Mouse (Mus musculus): ENCODE results near the gene Kcnq5. TPM values are rescaled to one million over a fixed set of nuclear protein-coding genes. Genes with fewer than 3 reads are reported as not detected.
A peak's percentile ranks its signal among the peaks of the same experiment; 100 is the strongest.

The Kcnq5 gene
- polyA plus RNA-seq (2014; fragmentation: Nextera tagmentation; extraction: Ambion mirVana) = 2.6 and 2.8 TPM in 2 replicates

GRCm38 (mm10) chr1:21961251-21962082 is at the start of gene Kcnq5:
Gene Kcnq5, minus strand, starts transcription at chr1:21961942.
- peak within 1 kb of the TSS; percentile 98 for H3K4me2 ChIP-seq (replicated peaks)
- DNase-seq (ENCODE audit: low spot score) (peak; percentile 59), ATAC-seq (ENCODE audit: low FRiP score) (peak; percentile 85)
- peaks cover 9% of the 10 kb centered on the region; the same call in 1 of the 2 replicates for H3K4me1 ChIP-seq (replicated peaks; ENCODE audit: control insufficient read depth, insufficient read depth, low read length)
- H3K27me3 ChIP-seq (ENCODE audit: control insufficient read depth, insufficient read depth, low read length) = peaks cover 5% of the 10 kb centered on the region; the same call in 1 of the 2 replicates
- H3K4me3 ChIP-seq (replicated peaks; ENCODE audit: low read length) = peak within 1 kb of the TSS; percentile 72
- no peaks in the 10 kb centered on the region for H3K9me3 ChIP-seq (ENCODE audit: control insufficient read depth, low read length)
- peak within 1 kb of the TSS; percentile 32; the same call in 1 of the 2 replicates for H3K27ac ChIP-seq
- H3K36me3 ChIP-seq (replicated peaks; ENCODE audit: control insufficient read depth, insufficient read depth) = no peaks in the 10 kb centered on the region
- peak within 1 kb of the TSS; percentile 74 for H3K9ac ChIP-seq
- WGBS = under 1% methylated on average over 80 of the region's 89 CpGs

- H3K36me3 ChIP-seq (replicated peaks; ENCODE audit: control insufficient read depth, insufficient read depth) = no peaks in the 10 kb centered on the region
- DNase-seq (ENCODE audit: low spot score) (no peak), ATAC-seq (ENCODE audit: low FRiP score) (no peak)
- no peaks in the 10 kb centered on the region for H3K9me3 ChIP-seq (ENCODE audit: control insufficient read depth, low read length)
- H3K27ac ChIP-seq = no peak overlapping the region
- H3K4me1 ChIP-seq (replicated peaks; ENCODE audit: control insufficient read depth, insufficient read depth, low read length) = no peaks in the 10 kb centered on the region
- H3K27me3 ChIP-seq (ENCODE audit: control insufficient read depth, insufficient read depth, low read length) = no peaks in the 10 kb centered on the region
- no peak overlapping the region for H3K9ac ChIP-seq
- no peak overlapping the region for H3K4me3 ChIP-seq (replicated peaks; ENCODE audit: low read length)
- no peak overlapping the region for H3K4me2 ChIP-seq (replicated peaks)
These were observed 18.0 kb upstream of the Kcnq5 start for GRCm38 (mm10) chr1:21979755-21980154.

GRCm38 (mm10) chr1:21979292-21979691 is 17.6 kb upstream of the Kcnq5 start:
- no peak overlapping the region for H3K27ac ChIP-seq
- WGBS = 83% methylated on average over 1 of the region's 1 CpGs
- H3K27me3 ChIP-seq (ENCODE audit: control insufficient read depth, insufficient read depth, low read length) = no peaks in the 10 kb centered on the region
- H3K9ac ChIP-seq = no peak overlapping the region
- no peak overlapping the region for H3K4me2 ChIP-seq (replicated peaks)
- no peaks in the 10 kb centered on the region for H3K4me1 ChIP-seq (replicated peaks; ENCODE audit: control insufficient read depth, insufficient read depth, low read length)
- H3K4me3 ChIP-seq (replicated peaks; ENCODE audit: low read length) = no peak overlapping the region
- DNase-seq (ENCODE audit: low spot score) = no peak
- H3K36me3 ChIP-seq (replicated peaks; ENCODE audit: control insufficient read depth, insufficient read depth) = no peaks in the 10 kb centered on the region
- no peak for ATAC-seq (ENCODE audit: low FRiP score)
- H3K9me3 ChIP-seq (ENCODE audit: control insufficient read depth, low read length) = no peaks in the 10 kb centered on the region

GRCm38 (mm10) chr1:21974040-21974439 is 12.3 kb upstream of the Kcnq5 start:
- WGBS = 92% methylated on average over 3 of the region's 3 CpGs

GRCm38 (mm10) chr1:21967139-21967538 is 5.4 kb upstream of the Kcnq5 start:
- H3K4me2 ChIP-seq (replicated peaks) = no peak overlapping the region
- H3K9me3 ChIP-seq (ENCODE audit: control insufficient read depth, low read length) = no peaks in the 10 kb centered on the region
- H3K4me3 ChIP-seq (replicated peaks; ENCODE audit: low read length) = no peak overlapping the region
- H3K9ac ChIP-seq = no peak overlapping the region
- DNase-seq (ENCODE audit: low spot score) = peak; percentile 72
- no peaks in the 10 kb centered on the region for H3K36me3 ChIP-seq (replicated peaks; ENCODE audit: control insufficient read depth, insufficient read depth)
- 85% methylated on average over 3 of the region's 3 CpGs for WGBS
- H3K4me1 ChIP-seq (replicated peaks; ENCODE audit: control insufficient read depth, insufficient read depth, low read length) = no peaks in the 10 kb centered on the region; the same call in 1 of the 2 replicates
- no peak for ATAC-seq (ENCODE audit: low FRiP score)
- no peak overlapping the region for H3K27ac ChIP-seq
- peaks cover 5% of the 10 kb centered on the region; the same call in 1 of the 2 replicates for H3K27me3 ChIP-seq (ENCODE audit: control insufficient read depth, insufficient read depth, low read length)

More at GRCm38 (mm10) chr1:21974040-21974439, 12.3 kb upstream of the Kcnq5 start:
- Histone ChIP-seq H3K27me3 (ENCODE audit: control insufficient read depth, insufficient read depth, low read length) (no peaks in the 10 kb centered on the region), H3K27ac (no peak overlapping the region), H3K4me1 (replicated peaks; ENCODE audit: control insufficient read depth, insufficient read depth, low read length) (no peaks in the 10 kb centered on the region), H3K9ac (no peak overlapping the region), H3K4me2 (replicated peaks) (no peak overlapping the region), H3K4me3 (replicated peaks; ENCODE audit: low read length) (no peak overlapping the region), H3K36me3 (replicated peaks; ENCODE audit: control insufficient read depth, insufficient read depth) (no peaks in the 10 kb centered on the region), H3K9me3 (ENCODE audit: control insufficient read depth, low read length) (no peaks in the 10 kb centered on the region)
- DNase-seq (ENCODE audit: low spot score) (no peak), ATAC-seq (ENCODE audit: low FRiP score) (no peak)

- ATAC-seq (ENCODE audit: low FRiP score) (no peak), DNase-seq (ENCODE audit: low spot score) (no peak)
- no peak overlapping the region for H3K27ac ChIP-seq
- no peaks in the 10 kb centered on the region for H3K36me3 ChIP-seq (replicated peaks; ENCODE audit: control insufficient read depth, insufficient read depth)
- H3K4me1 ChIP-seq (replicated peaks; ENCODE audit: control insufficient read depth, insufficient read depth, low read length) = peaks cover 9% of the 10 kb centered on the region; the same call in 1 of the 2 replicates
- H3K9me3 ChIP-seq (ENCODE audit: control insufficient read depth, low read length) = no peaks in the 10 kb centered on the region
- peaks cover 5% of the 10 kb centered on the region; the same call in 1 of the 2 replicates for H3K27me3 ChIP-seq (ENCODE audit: control insufficient read depth, insufficient read depth, low read length)
- peak overlapping the region; percentile 98 for H3K4me2 ChIP-seq (replicated peaks)
- H3K9ac ChIP-seq = no peak overlapping the region
- H3K4me3 ChIP-seq (replicated peaks; ENCODE audit: low read length) = no peak overlapping the region
- WGBS = 54% methylated on average over 16 of the region's 16 CpGs
These were observed 1.4 kb upstream of the Kcnq5 start for GRCm38 (mm10) chr1:21962896-21963864.

- Histone ChIP-seq H3K9me3 (ENCODE audit: control insufficient read depth, low read length) (no peaks in the 10 kb centered on the region), H3K27ac (no peak overlapping the region), H3K9ac (peak overlapping the region; percentile 74), H3K4me1 (replicated peaks; ENCODE audit: control insufficient read depth, insufficient read depth, low read length) (peaks cover 9% of the 10 kb centered on the region; the same call in 1 of the 2 replicates), H3K36me3 (replicated peaks; ENCODE audit: control insufficient read depth, insufficient read depth) (no peaks in the 10 kb centered on the region), H3K4me3 (replicated peaks; ENCODE audit: low read length) (peak overlapping the region; percentile 72), H3K27me3 (ENCODE audit: control insufficient read depth, insufficient read depth, low read length) (peaks cover 5% of the 10 kb centered on the region; the same call in 1 of the 2 replicates), H3K4me2 (replicated peaks) (peak overlapping the region; percentile 98)
- ATAC-seq (ENCODE audit: low FRiP score) (peak; percentile 25; the same call in 1 of the 2 replicates), DNase-seq (ENCODE audit: low spot score) (no peak)
- 1% methylated on average over 19 of the region's 19 CpGs for WGBS
These were observed 335 bp upstream of the Kcnq5 start for GRCm38 (mm10) chr1:21962083-21962471.

- Histone ChIP-seq H3K27ac (peak overlapping the region; percentile 32; the same call in 1 of the 2 replicates), H3K36me3 (replicated peaks; ENCODE audit: control insufficient read depth, insufficient read depth) (no peaks in the 10 kb centered on the region), H3K9me3 (ENCODE audit: control insufficient read depth, low read length) (no peaks in the 10 kb centered on the region), H3K4me1 (replicated peaks; ENCODE audit: control insufficient read depth, insufficient read depth, low read length) (peaks cover 9% of the 10 kb centered on the region; the same call in 1 of the 2 replicates), H3K4me3 (replicated peaks; ENCODE audit: low read length) (peak overlapping the region; percentile 72), H3K4me2 (replicated peaks) (peak overlapping the region; percentile 98), H3K9ac (peak overlapping the region; percentile 74), H3K27me3 (ENCODE audit: control insufficient read depth, insufficient read depth, low read length) (peaks cover 5% of the 10 kb centered on the region; the same call in 1 of the 2 replicates)
- under 1% methylated on average over 48 of the region's 48 CpGs for WGBS
- ATAC-seq (ENCODE audit: low FRiP score) = peak; percentile 74
- DNase-seq (ENCODE audit: low spot score) = peak; percentile 59
These were observed 1.1 kb downstream of the Kcnq5 start for GRCm38 (mm10) chr1:21960421-21961250.

Measured in hindbrain, embryonic 14.5 days (tissue).